Mouse (Mus musculus): ENCODE data around the gene Man1a2.

Gene Man1a2

DNA sequence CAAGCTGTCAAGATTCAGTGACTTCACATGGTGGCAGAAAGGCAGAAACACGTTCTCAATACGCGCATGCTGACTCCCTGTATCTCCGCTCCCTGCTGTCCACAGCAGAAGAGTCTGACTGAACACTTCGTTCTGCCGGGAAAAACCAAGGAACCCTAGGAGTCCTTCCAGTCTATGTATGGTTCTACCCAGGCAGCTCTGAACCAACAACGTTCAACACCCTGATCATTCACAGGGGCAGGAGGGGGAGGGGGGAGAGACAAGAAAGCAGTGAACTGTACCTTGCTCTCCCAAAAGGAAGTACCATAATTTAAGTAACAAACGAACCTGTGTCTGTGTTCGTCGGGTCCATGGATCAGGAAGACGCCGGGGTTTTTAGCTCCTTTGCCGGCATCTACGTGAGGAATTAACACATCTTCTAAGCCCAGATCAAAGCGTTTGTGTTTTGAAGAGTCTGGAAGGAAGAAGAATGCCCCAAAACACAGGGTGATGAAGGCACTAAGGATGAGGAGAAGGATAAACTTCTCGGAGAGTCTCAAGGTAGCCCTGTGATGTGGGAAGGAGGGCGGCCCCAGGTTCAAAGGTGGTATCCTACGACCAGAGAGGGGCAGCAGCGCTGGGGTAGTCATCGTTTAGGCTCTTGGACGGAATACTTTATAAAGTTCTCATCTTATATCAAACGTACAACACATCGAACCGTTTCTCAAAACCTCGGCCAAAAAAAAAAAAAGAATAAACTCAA lies 898 bp downstream of the Man1a2 start:
- peak; percentile 33 for DNase-seq

DNA sequence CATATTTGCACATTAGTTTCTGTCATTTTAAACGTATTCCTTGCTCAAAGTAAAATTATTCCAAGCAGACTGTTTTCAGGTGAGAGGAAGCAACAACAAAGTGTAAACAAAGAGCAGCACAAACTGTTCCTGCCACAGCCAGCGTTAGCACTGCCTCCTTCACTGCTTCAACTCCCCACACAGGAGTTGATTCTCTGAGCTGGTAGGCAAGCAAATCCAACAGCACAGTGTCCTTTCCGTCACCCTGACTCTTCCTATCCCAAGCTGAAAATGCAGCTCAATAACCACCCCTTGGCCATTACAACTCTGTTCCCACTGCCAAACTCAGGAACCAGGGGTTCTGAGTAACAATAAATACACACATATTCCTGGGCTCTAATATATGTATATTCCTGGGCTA lies 2.5 kb downstream of the Man1a2 start:
- no peak for DNase-seq

DNA sequence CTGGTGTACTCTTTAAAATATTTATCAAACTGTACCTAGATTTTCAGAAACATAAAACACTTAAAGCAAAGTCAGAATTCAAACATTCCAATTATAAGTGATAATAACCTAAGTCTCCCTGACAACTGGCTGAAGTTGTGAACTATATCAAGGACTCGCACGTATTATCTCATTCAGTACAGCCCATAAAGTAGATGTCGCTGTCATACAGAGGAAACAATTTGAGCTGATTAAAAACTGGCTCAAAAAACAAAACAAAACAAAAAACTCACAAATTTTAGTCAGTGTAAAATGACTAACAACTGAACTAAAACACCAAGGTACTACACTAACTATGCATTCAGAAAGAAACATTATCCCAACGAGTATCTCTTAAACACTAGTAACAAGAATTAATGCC lies 3.0 kb downstream of the Man1a2 start:
- no peak for DNase-seq

DNA sequence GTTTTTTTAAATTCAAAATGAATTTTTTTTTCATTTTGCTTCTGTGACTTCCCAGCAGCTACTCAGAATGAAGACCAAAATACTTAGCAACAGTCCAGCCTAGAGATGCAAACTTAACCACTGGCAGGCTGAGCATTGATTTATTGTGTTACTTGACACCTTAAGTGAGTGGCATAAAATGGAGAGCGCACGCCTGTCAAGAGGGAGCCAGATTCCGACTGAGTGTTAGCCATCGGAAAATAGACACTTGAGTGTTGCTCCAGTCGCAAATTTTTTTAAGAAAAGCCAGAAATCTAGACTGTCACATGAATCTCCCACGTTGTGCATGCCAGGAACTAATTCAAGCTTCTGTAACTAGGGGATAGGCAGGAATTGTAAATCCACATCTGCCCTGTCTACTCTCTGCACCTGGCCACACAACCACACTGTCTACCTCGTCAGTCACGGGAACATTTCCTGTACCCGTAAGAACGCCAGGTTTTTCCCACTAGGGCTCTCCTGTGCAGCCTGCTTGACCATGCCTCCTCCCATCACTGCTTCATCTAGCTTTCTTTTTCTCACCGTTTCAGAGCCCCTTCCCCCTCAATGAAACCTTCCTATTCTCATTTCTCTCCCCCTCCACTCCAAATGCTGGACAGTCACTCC lies 3.7 kb downstream of the Man1a2 start:
- no peak for DNase-seq

DNA sequence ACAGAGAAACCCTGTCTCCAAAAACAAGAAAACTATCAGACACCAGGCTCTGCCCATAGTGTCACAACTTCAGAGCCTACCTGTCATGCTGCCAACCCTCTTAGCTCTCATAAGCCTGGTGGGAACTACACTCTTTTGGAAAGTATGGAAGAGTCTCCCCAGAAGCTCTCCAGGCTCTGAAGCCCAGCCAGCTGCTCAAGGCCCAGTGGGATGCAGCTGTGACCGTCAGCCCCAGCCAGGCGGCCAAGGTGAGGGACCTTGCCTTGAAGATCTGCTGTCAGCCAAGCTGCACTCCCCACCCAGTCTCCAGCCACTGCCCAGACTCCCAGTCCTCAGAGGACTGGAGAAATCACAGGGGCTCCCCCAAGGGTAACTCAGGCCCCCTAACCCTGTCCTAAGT lies 5.1 kb downstream of the Man1a2 start:
- DNase-seq: no peak

DNA sequence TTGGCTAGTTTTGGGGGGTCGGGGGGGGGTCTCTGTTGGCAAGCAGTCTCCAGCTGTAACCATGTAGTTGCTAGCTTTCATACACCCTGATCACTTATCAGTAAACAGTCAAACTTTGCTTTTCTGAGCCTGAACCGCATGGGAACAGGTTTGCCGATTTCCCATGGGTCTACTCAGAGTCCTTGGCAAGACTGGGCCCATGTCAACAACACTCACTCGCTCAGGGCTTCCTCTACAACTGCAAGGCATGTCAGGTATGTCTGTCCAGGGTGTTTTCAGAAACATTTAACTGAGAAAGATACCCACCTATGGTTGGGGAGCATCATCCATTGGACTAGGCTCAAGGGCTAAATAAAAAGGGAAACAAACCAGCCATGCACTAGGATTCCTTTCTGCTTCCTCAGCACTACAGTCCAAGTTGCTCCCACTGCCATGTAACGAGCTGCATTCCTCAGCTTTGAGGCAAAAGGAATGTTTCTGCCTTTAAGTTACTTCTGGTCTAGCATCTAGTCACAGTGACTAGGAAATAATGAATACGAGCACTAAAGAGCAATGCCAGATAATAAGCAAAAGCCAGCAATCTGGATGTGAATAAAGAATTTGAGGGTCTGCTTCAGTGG lies 6.2 kb downstream of the Man1a2 start:
- DNase-seq: no peak

DNA sequence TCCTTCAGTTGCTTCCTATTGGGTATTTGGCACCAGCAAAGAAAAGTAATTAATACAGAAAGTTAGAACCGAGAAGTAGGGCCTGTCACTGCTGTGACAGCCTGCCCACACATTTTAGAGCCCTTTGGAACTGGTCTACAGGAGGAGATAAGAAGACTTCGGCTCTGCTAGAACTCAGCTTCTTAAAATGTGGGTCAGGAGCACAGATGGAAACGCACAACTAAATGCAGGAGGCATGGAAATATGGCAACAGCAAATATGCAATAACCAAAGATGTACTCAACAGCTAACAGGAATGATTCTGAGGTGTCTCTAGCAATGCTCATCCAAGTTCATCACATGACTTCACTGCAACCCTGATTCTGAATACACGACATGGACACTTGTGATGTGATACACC lies 10.2 kb downstream of the Man1a2 start:
- no peak for DNase-seq

DNA sequence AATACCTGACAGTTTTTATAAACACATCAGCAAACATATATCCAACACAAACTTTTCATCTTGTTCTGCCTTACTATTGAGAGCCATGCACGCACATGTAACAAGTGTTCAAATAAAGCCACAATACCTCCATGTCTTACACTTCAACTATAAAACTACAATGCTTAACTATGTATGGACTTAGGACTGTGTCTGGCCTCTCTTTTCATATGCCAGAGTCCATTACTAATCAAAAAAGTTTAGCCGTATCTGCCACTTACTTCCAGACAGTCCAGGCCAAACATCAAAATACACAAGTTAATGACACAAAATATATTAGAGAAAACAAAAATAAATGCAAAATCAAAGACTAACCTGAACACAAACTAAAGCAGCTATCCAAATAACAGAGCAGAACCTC lies 14.9 kb downstream of the Man1a2 start:
- no peak for DNase-seq

DNA sequence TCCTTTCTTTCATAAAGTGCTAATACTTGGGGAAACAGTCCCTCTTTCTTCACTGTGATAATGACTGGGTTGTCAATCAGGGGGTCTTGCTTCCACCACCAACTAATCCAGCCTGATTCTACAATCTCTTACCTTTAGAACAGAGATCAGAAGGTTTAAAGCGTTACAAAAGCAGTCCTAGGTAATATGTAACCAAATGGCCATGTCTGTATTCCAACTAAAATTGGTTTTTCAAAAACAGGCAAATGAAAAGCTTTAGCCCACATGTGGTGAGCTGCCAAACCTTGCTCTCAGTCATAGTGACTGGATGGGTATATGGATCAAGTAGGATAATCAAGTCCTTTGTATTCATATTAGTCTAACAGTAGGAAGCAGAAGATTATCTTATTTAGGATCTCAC lies 32.0 kb downstream of the Man1a2 start:
- no peak for DNase-seq

DNA sequence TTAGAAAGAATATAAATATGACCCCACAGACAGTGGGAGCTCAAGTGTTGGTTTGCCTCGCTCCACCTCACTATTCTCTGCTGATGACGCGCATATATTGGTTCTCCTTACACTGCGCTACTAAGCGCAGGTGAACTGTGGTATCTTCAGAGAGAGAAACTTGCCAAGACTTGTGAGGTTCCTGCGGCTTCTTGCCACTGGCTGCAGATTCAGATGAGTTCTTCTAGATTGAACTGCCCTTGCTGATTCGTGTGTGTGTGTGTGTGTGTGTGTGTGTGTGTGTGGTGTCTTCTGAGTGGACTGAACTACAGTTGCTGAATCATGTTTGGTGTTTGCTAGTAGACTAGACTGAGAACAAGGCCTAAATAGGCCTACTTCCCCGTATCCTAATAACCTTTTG lies 43.7 kb downstream of the Man1a2 start:
- DNase-seq: no peak

DNA sequence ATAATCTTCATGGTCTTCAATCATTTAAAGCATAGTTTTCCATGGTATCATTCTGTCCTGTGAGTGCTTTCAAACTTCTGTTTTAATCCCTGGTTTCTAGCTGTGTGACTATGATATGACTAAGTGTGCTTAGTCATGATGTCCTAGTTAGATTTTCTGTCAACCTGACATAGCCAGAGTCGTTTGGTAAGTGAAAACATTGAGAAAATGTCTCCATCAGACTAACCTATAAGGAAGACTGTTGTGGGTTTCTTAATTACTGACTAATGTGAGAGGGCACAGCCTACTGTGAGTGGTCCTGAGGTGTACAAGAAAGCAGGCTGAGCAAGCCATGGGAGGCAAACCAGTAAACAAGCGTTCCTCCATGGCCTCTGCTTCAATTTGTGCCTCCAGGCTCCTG lies 49.0 kb downstream of the Man1a2 start:
- no peak for DNase-seq

DNA sequence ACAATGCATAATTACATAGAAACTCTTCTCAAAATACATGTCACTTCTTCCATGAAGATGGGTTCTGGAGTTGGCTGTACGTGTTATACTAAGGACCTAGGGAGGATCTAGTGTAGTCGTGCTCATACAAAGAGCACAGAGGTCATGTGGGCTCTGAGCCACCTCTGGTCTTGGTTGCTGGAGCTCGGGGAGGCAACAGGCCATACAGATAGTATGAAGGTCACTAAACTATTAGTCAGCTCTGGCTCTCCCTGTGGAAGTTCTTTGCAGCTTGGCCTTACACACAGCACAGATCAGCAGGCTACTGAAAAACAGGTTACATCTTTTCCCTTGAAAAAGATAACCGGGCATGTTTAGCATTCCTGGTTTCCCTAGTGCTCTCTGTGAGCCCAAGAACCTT lies 50.5 kb downstream of the Man1a2 start:
- DNase-seq: no peak

DNA sequence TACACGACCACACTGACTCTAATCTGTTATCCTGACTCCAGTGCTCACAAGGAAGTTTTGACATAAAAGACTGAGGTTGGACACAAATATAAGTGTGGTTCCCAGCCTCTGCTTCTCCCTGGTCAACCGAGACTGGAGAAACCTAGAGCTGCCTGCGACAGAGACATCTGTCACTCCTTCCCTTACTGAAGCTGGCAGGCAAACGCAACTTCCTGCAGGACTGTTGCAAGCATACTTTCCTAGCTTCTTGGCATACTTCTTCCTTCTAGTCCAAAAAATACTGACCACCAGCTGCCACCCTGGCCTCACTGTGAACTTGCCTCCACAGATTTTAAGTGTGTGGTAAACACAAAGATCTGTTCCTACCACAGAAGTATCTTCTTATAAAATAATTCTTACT lies 66.8 kb downstream of the Man1a2 start:
- no peak for DNase-seq

DNA sequence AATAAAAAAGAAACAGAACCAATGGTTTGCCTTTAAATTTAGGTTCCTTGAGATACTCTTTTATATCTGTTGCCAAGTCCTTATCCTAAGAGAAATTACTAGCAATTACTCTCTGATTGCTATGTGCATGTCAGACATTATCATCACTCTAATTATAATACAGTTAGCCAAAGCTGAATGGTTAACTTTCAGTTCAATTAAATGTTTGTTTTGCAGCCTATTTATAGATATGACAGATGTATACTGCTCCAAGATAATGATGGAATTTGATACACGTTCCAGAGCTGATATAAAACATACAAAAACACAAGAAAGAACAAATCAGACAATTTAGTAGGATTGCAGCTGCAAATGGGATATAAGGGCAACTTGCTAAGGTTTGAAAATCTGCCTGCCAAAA lies 74.4 kb downstream of the Man1a2 start:
- DNase-seq: no peak

DNA sequence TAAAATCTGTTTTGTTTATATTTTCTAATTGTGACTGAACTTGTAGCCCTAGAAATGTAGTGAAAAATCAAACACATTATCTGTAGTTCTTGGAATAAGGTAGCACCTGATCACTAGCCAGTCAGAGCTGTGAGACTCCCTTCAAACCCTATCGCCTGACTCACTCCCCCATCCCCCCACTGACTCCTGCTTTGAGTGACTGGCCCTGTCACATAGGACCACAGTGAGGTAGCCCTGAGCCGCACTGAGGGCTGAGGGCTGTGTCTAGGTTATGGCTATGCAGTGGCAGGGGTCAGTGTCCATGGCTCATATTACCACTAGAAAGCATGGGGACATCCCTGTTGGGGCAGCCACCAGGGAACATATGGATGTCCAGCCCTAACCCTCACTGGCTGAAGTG lies 80.8 kb downstream of the Man1a2 start:
- no peak for DNase-seq

DNA sequence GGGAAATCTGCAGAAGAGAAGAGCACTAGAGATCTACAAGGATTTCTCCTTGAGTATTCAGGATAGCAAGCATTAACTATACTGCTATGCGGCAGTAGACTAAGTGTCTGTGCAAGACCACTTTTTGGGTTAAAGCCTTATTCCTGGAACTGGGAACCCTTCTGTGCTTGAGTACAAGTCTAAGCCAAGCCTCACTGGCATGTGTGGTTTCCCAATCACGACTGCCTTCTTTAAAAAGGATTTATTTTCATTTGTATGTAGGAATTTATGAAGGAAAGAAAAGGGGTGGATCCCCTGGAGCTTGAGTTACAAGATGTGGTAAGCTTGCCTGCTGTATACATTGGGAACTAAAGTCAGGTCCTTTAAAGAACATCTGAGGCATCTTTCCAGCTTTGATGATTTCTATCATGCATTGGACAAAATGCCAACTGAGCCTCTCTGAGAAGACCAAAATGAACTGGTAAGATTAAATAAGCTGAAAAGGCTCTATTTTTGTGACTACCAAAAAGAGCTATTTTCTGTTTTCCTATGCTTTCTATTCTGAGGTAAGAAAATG lies 86.0 kb downstream of the Man1a2 start:
- no peak for DNase-seq

DNA sequence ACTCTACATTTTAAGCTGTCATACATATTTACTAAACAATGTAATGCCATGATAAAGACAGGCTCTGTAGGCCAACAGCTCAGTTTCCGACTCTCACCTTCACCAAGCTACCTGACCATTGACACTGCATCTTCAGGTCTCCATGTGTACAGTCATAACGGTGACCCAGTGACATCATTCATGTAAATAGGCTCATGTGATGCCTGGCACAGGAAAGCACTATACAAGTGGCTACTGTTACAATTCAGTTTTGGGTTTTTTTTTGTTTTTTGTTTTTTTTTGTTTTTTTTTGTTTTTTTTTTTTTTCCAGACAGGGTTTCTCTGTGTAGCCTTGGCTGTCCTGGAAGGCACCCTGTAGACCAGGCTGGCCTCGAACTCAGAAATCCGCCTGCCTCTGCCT lies 94.2 kb downstream of the Man1a2 start:
- no peak for DNase-seq

DNA sequence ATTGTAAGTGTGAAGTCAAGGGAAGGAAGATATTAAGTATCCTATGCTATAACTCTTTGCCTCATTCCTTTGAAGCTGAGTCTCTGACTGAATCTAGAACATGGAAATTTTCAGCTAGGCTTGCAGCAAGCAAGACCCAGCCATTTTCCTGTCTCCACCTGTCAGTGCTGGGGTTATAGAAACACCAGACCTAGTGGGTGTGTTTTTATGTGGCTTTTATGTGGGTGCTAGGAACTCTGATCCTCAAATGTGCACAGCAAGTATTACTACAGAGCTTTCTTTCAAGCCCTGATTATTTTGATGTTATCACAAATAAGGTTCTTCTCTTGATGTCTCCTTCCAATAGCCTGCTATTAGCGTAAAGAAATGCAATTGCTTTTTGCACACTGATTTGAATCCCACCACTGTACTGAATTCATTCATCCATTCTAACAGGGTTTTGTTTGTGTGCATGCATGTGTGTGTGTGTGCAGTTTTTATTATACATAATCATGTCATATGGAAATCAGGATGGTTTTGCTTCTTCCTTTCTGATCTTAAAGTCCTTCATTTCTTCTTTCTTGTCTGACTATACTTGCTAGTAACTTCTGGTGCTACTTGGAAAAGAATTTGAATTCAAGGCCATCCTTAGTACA lies 102.5 kb downstream of the Man1a2 start:
- DNase-seq: no peak

DNA sequence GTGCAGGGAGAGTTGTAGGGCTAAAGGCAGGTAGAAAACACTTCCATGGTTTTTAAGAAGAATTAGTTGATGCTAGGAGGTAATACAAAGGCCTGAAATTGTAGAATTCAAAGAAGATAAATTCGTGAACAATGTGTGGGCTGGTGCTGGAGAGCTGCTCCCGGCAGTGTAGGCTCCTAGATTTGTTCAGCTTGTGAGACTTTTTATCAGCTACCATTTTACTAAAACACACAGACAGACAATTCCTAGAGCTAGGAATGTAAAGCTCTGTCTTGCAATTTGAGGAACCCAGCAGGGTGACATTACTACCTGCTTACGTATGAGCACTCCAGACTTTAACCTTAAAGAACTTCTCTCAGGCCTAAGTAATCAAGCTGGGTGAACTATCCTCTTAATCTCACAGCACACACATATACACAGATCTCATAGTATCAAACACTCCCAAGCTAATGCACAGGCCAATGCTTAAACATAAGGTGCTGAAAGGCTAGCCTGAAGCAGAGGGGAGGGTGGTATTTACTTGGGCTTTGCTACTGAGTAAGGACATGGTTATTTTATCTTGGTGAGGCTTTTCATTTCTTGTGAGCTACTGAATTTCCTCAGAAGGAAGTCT lies 112.6 kb downstream of the Man1a2 start:
- no peak for DNase-seq

DNA sequence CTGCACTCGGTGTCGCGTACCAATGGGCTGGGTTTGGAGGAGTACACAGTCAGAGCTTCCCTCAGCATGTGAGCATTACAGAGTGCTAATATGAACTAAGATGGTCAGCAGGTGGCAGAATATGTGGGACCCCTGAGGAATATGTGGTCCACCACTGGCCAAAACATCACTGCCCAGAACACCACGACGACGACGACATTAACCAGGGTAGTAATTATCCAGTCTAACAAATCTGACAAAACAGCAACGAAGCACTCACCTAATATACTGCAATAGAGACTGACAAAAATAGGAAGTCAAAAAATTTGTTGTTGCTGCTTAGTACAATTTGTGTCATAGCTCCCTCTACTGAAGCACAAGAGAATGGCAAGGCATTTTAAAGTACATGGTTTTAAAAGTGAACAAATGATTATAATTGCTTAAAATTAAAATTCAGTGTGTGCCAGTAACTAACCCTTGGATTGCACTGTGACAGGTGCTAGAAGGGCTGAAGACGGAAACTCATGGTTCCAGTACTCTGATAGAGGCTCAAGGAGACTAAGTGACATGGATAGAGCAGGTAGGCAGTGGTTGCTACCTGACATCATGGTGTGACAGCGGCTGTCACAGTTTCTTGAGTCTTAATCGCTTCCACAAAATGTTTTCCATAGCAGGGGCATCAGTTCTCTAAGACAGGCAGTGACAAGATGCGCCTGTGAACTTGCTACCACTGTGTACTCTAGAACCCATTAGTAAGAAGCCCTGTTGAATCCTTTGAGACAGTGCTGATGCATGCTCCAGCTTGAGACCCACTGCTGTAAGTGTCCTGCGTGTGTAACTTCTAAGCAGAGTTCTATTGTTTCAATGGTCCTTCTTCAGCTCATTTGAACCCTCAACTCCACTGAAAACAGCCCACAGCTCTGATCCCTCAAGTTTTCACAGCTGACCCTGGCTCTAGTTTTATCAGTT lies 116.6 kb downstream of the Man1a2 start:
- no peak for DNase-seq

DNA sequence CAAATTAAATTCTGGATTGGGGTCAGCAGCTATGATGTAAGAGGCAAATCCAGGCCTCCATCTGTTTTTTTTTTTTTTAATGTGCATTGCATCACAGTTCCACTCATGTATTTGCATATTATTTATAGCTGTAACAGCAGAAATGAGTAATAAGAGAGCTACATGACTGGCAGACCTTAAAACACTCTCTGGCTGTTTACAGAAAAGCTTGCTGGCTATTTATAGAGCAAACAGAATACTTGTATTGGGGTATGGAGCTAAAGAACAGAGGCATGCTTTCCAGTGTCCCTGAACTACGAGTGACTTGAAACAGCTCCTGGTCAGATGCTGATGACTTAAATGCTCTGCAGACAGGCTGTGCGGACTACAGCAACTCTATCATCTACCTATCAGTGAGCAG lies 121.7 kb downstream of the Man1a2 start:
- DNase-seq: no peak

DNA sequence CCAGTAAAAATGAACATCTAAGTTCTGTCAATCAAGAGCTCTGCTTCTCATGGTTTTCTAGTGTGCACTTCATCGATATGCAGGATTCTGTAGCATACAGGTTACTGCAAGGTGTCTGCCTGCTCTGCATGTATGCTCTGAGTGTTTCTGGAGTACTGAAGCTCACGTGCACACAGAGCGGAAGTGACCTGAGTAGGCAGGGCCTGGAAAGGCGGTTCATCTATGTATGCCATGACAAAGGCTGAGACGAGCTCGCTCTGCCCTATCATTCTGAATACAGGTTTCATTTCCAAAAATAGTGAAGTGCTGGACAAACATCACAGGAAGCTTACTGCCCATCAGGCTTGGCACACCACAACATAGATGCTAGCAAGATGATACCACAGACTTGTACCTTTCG lies 122.8 kb downstream of the Man1a2 start:
- DNase-seq: no peak

Measured in right cerebral cortex, postnatal 14 days (tissue).